Mouse (Mus musculus) limb, embryonic 11.5 days (tissue): ENCODE measurements around the gene Mapre1. TPM values are rescaled to one million over a fixed set of nuclear protein-coding genes. Genes with fewer than 3 reads are reported as not detected.
A peak's percentile ranks its signal among the peaks of the same experiment; 100 is the strongest.
"Not testable (repeated sequence)": the region's sequence is repeated elsewhere in the genome, so short reads cannot be mapped to it uniquely, and the experiment has no call there.

ENCODE experiments used
- ATAC-seq: fragments of 200-750 bp; cut with Nextera tagmentation; 2 replicates; pipeline ENCODE4 v1.8.0; 2017; ENCODE audit warnings: low read depth; ENCODE audit not compliant: insufficient number of reproducible peaks, low FRiP score, low TSS enrichment
- DNase-seq: peaks from one replicate; pipeline ENCODE4 v3.0.0-alpha.2; 2015; ENCODE audit warnings: low spot score
- H3K27ac ChIP-seq: fragments of 300-500 bp; sonication (generic); replicated peaks from 2 replicates; pipeline ENCODE4 v1.5.1; 2014; ENCODE audit warnings: low read depth, mild to moderate bottlenecking, low read length
- H3K27me3 ChIP-seq: fragments of 300-500 bp; sonication (generic); 2 replicates; pipeline ENCODE4 v1.6.1; 2014; ENCODE audit warnings: mild to moderate bottlenecking, low read length, mixed read lengths; ENCODE audit not compliant: control insufficient read depth, insufficient read depth
- H3K36me3 ChIP-seq: fragments of 300-500 bp; sonication (generic); 2 replicates; pipeline ENCODE4 v1.6.1; 2014; ENCODE audit warnings: mild to moderate bottlenecking, low read length, moderate library complexity, mixed read lengths; ENCODE audit not compliant: control insufficient read depth, insufficient read depth
- H3K4me1 ChIP-seq: fragments of 300-500 bp; sonication (generic); 2 replicates; pipeline ENCODE4 v1.6.1; 2014; ENCODE audit warnings: low read length, mixed read lengths; ENCODE audit not compliant: control insufficient read depth, insufficient read depth
- H3K4me2 ChIP-seq: fragments of 300-500 bp; sonication (generic); 2 replicates; pipeline ENCODE4 v1.6.1; 2014; ENCODE audit warnings: low read depth, mild to moderate bottlenecking, moderate library complexity; ENCODE audit not compliant: severe bottlenecking
- H3K4me3 ChIP-seq: fragments of 300-500 bp; sonication (generic); 2 replicates; pipeline ENCODE4 v1.5.1; 2014; ENCODE audit warnings: low read depth, low read length
- H3K9ac ChIP-seq: fragments of 300-500 bp; sonication (generic); 2 replicates; pipeline ENCODE4 v1.6.1; 2014; ENCODE audit warnings: mild to moderate bottlenecking, low read length
- H3K9me3 ChIP-seq: fragments of 300-500 bp; sonication (generic); 2 replicates; pipeline ENCODE4 v1.6.1; 2016; ENCODE audit warnings: low read length; ENCODE audit not compliant: control insufficient read depth
- WGBS: fragments of 180-500 bp; shearing (Covaris S2); extraction: QIAGEN DNeasy Blood & Tissue Kit; methylation state at CpG from one replicate; pipeline ENCODE4 v1.1.7; 2014; 5-methylcytosine and 5-hydroxymethylcytosine counted together
- polyA plus RNA-seq: library from polyadenylated mRNA; unstranded; fragments of >200 nt; fragmentation: Nextera tagmentation; extraction: Ambion mirVana; gene quantifications from 2 replicates; pipeline ENCODE4 v1.2.1, GENCODE M21; 2014

Mapre1 gene
- polyA plus RNA-seq, 1 experiment from 2014 or later: 266 TPM

- H3K36me3 ChIP-seq, DNase-seq, ATAC-seq, H3K27me3 ChIP-seq, H3K27ac ChIP-seq, H3K4me3 ChIP-seq, H3K9me3 ChIP-seq, H3K4me1 ChIP-seq, H3K9ac ChIP-seq, H3K4me2 ChIP-seq: not testable (repeated sequence)
- 79% methylated on average over 3 of the region's 3 CpGs for WGBS
These were observed 23.2 kb upstream of the Mapre1 start for GRCm38 (mm10) chr2:153717861-153718260.

- Histone ChIP-seq H3K4me3 (no peak overlapping the region), H3K4me1 (no peaks in the 10 kb centered on the region), H3K27ac (no peak overlapping the region), H3K27me3 (no peaks in the 10 kb centered on the region), H3K9ac (no peak overlapping the region), H3K4me2 (no peak overlapping the region), H3K36me3 (no peaks in the 10 kb centered on the region), H3K9me3 (no peaks in the 10 kb centered on the region)
- no peak for DNase-seq
- WGBS: 86% methylated on average over 1 of the region's 1 CpGs
- ATAC-seq: no peak
These were observed 18.0 kb upstream of the Mapre1 start for GRCm38 (mm10) chr2:153723098-153723497.

- DNase-seq (no peak), ATAC-seq (no peak)
- Histone ChIP-seq H3K27me3 (no peaks in the 10 kb centered on the region), H3K4me2 (no peak overlapping the region), H3K36me3 (no peaks in the 10 kb centered on the region), H3K9me3 (no peaks in the 10 kb centered on the region), H3K4me3 (no peak overlapping the region), H3K27ac (no peak overlapping the region), H3K9ac (no peak overlapping the region), H3K4me1 (no peaks in the 10 kb centered on the region)
- 89% methylated on average over 2 of the region's 2 CpGs for WGBS
These were observed 16.6 kb upstream of the Mapre1 start for GRCm38 (mm10) chr2:153724424-153724823.

- no peaks in the 10 kb centered on the region for H3K27me3 ChIP-seq
- no peak overlapping the region for H3K4me3 ChIP-seq
- no peak overlapping the region for H3K9ac ChIP-seq
- WGBS: 89% methylated on average over 2 of the region's 2 CpGs
- no peak for DNase-seq
- ATAC-seq: no peak
- H3K9me3 ChIP-seq: no peaks in the 10 kb centered on the region
- H3K27ac ChIP-seq: no peak overlapping the region
- H3K4me1 ChIP-seq: no peaks in the 10 kb centered on the region
- H3K4me2 ChIP-seq: no peak overlapping the region
- no peaks in the 10 kb centered on the region for H3K36me3 ChIP-seq
These were observed 16.2 kb upstream of the Mapre1 start for GRCm38 (mm10) chr2:153724871-153725270.

GRCm38 (mm10) chr2:153725291-153725690, 15.8 kb upstream of the Mapre1 start:
- Histone ChIP-seq H3K27ac (no peak overlapping the region), H3K36me3 (no peaks in the 10 kb centered on the region), H3K4me3 (no peak overlapping the region), H3K4me2 (no peak overlapping the region), H3K4me1 (no peaks in the 10 kb centered on the region), H3K9me3 (no peaks in the 10 kb centered on the region), H3K27me3 (no peaks in the 10 kb centered on the region), H3K9ac (no peak overlapping the region)
- ATAC-seq: no peak
- DNase-seq: no peak
- WGBS: 83% methylated on average over 4 of the region's 4 CpGs

- no peaks in the 10 kb centered on the region for H3K36me3 ChIP-seq
- H3K4me2 ChIP-seq: no peak overlapping the region
- no peak for DNase-seq
- no peak for ATAC-seq
- H3K27me3 ChIP-seq: no peaks in the 10 kb centered on the region
- H3K9me3 ChIP-seq: no peaks in the 10 kb centered on the region
- H3K4me1 ChIP-seq: no peaks in the 10 kb centered on the region
- WGBS: 81% methylated on average over 4 of the region's 4 CpGs
- H3K4me3 ChIP-seq: no peak overlapping the region
- H3K9ac ChIP-seq: no peak overlapping the region
- no peak overlapping the region for H3K27ac ChIP-seq
These were observed 7.0 kb upstream of the Mapre1 start for GRCm38 (mm10) chr2:153734033-153734432.

- ATAC-seq: peak; percentile 86
- 1% methylated on average over 44 of the region's 56 CpGs for WGBS
- Histone ChIP-seq H3K9ac (peak overlapping the region; percentile 89), H3K27ac (peak overlapping the region; percentile 83), H3K27me3 (no peaks in the 10 kb centered on the region), H3K4me1 (peaks cover 13% of the 10 kb centered on the region), H3K4me2 (peak overlapping the region; percentile 66), H3K4me3 (peak overlapping the region; percentile 65), H3K9me3 (no peaks in the 10 kb centered on the region), H3K36me3 (no peaks in the 10 kb centered on the region; the same call in 1 of the 2 replicates)
- peak; percentile 84 for DNase-seq
These were observed 477 bp downstream of the Mapre1 start for GRCm38 (mm10) chr2:153741437-153742065.

- H3K9ac ChIP-seq: no peak overlapping the region
- no peak for DNase-seq
- H3K9me3 ChIP-seq: no peaks in the 10 kb centered on the region
- peaks cover 3% of the 10 kb centered on the region for H3K4me1 ChIP-seq
- no peak overlapping the region for H3K4me2 ChIP-seq
- peaks cover 8% of the 10 kb centered on the region for H3K36me3 ChIP-seq
- no peak for ATAC-seq
- no peaks in the 10 kb centered on the region for H3K27me3 ChIP-seq
- H3K27ac ChIP-seq: no peak overlapping the region
- no peak overlapping the region for H3K4me3 ChIP-seq
These were observed 6.9 kb downstream of the Mapre1 start for GRCm38 (mm10) chr2:153747994-153748393.

- WGBS: 90% methylated on average over 2 of the region's 2 CpGs
These were observed 9.3 kb downstream of the Mapre1 start for GRCm38 (mm10) chr2:153750363-153750762.

More at GRCm38 (mm10) chr2:153750363-153750762, 9.3 kb downstream of the Mapre1 start:
- DNase-seq (no peak), ATAC-seq (no peak)
- Histone ChIP-seq H3K4me2 (no peak overlapping the region), H3K9me3 (no peaks in the 10 kb centered on the region), H3K4me3 (no peak overlapping the region), H3K4me1 (no peaks in the 10 kb centered on the region), H3K9ac (no peak overlapping the region), H3K27me3 (no peaks in the 10 kb centered on the region), H3K27ac (no peak overlapping the region), H3K36me3 (peaks cover 8% of the 10 kb centered on the region)
